Mouse (Mus musculus) frontal cortex, adult (tissue): ENCODE results near the gene Bcl2l1.

ENCODE experiments used
- ATAC-seq: cut with Nextera tagmentation; 2 replicates; pipeline ENCODE4 v1.9.2; 2017; ENCODE audit warnings: mild to moderate bottlenecking, moderate library complexity, mixed read lengths; ENCODE audit not compliant: low TSS enrichment

Gene Bcl2l1

DNA sequence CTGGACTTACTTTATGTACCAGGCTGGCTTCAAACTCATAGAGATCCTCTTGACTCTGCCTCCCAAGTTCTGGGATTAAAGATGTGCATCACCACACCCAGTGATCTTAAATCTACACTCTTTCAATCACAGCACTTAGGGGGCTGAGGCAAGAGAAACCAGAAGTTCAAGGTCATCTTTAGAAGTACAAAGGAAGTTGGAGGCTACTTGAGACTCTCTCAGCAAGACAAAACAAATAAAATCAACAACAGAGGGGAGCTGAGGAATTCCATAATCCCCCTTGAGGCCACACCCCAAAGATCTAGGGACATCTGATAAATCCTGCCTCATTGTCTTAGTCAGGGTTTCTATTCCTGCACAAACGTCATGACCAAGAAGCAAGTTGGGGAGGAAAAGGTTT lies 59.3 kb downstream of the Bcl2l1 start:
- no peak for ATAC-seq

DNA sequence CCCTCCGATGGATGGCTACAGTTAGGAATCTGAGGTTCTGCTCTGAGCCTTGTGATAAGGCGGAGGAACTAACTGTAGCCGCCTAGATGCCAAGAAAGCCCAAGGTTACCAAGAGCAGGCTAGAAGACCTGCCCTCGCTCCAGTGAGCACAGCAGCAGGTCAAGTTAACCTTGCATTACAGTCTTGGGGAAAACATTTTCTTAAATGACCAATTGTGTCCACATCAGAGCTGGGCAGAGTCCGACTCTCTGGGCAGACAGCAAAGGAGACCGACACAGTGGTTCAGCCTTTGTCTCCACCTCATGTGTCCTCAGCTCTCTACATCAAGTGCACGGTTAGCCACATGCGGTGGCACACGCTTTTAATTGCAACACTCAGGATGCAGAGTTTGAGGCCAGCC lies 60.0 kb downstream of the Bcl2l1 start:
- no peak for ATAC-seq

DNA sequence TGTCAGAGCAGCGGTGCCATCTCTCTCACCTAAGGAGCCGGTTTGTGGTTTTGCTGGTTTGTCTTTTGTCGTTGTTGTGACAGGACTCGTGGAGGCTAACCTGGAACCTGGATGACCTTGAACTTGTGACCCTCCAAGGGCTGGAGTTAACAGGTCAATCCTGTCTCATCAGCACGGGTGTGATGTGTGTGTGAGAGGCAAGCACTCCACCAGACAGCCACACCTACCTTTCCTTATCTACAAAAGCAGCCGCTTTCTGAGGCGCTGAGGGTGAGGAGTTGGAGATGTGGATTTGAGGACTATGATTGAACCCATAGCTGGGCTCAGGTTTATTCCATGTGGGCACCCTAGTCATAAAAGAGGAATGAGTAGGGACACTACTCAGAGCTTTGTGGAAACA lies 61.9 kb downstream of the Bcl2l1 start:
- ATAC-seq = no peak

DNA sequence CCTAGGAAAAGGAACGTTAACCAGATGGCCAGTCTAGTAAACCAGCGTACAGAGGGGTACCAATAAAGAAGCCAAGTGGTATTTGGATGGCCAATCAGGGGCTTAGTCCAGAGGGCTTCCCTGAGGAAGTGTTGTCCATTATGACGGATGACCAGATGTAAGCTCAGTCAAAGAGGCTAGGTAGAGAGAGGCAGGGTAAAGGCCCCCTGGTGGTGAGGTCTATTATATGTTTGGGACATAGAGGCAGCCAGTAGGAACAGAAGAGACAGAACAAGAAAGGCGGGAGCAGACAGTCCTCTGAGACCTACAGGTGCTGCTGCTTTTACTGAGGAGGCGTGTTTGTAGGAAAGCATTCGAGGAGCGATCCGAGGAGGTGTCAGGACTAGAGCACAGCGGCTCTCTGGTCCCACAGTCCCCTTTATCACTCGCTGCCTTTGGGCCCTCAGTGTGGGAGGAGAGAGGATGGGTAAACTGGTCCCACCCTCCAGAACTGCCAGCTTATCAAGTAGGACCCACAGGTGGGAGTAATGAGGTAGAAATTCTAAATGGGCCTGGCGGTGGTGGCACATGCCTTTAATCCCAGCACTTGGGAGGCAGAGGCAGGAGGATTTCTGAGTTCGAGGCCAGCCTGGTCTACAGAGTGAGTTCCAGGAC lies 63.8 kb downstream of the Bcl2l1 start:
- peak; percentile 48; the same call in 1 of the 2 replicates for ATAC-seq

DNA sequence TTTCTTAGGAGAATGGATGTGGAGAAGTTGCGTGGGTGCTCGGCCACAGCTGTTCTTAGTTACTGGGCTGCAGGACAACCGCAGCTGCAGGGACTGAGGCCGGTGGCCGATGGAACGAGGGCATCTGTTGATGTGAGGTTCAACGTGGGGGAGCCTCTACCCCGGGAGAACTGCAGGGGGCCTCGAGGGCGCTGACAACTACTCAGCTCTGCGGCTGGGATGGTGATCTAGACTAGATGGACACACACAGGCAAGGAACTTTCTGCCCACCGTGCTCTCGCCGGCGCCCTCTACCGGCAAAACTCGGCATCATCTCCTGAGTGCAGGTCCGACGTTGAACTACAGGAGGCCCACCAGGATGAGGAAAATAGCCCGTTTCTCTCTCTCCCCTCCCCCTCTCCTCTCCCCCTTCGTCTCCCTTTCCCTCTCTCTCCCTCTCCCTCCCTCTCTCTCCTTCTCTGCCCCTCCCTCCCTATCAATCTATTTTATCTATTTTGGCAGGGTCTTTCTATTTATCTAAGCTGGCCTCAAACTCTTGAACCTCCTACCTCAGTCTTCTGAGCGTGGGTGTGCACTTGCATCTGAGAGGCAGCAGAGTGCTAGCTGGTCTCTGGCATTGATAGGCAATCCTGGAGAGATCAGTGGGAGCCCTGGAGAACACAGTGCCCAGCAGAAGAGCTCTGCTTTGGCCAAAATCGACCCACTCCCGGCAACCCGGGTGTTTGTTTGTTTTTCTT lies 65.0 kb downstream of the Bcl2l1 start:
- ATAC-seq = peak; percentile 89

DNA sequence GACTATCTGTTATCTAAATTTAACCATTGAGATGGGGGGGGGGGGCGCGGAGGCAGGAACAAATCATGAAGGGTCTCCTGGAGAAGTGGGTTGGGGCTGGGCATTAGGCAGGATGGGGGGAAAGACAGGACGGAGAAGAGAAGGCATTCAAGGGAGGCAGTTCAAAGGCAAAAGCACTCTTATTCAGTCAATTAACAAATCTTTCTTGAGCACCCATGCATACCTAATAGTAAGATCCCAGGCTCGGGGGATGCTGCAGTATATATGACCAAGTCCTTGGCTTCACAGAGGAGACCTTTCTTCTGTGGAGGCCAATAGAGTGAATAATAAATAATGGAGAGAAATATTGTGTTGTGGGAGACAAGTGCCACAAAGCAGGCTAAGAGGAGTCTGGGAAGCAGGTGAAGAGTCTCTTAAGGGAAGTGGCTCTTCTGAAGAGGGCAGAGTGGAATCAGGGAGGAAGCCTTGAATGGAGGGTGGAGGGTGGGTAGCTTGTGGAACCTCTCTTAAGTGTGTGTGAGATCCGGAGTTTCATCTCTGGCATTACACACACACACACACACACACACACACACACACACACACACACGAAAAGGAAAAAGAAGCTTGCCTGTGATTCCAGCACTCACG lies 66.4 kb downstream of the Bcl2l1 start:
- no peak for ATAC-seq

DNA sequence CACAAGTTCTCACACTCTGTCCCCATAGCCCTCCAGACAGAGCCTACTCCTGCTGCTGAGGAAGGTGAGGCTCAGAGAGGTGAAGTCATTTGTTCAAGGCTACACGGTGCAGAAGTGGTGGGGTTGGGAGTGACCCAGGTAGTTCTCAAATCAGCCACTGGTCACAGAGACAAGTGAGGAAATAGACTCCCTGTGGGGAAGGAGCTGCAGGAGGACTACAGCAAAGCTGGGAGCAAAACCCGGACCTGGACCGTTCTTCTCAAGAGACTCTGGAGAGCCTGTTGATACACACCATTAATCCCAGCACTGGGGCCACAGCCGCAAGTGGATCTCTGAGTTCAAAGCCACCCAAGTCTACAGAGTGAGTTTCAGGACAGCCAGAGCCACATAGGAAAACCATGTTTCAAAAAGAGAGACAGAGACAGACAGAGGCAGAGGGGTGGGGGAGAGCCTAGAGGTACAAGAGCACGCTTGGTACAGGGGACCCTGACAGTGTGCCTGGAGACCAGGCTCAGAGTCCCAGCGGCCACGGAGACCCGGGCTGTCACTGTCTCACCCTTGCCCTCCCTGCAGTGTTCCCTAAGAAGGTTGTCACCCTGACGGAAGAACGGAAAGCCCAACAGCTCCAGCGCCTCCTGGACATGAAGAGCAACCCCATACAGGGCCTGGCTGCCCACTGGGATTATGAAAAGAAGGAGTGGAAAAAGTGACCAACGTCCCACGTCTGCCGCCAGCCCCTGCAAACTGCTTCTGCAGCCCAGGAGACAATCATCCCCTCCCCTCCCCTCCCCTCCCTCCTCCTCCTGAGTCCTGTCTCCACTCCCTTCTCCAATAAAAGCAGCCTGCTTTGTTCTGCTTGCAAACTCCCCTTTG lies 67.1 kb downstream of the Bcl2l1 start:
- no peak for ATAC-seq

DNA sequence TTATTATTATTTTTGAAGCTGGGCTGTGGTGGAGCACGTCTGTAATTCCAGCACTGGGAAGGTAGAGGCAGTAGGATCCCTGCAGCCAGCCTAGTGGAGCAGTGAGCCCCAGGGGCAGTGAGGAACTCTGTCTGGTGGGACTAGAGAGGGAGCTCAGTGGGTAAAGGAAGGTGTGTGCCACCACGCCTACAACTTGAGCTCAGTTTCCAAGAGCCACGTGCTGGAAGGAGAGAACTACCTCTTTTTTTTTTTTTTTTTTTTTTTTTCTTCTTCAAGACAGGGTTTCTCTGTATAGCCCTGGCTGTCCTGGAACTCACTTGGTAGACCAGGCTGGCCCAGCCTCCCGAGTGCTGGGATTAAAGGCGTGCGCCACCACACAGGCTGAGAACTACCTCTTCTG lies 68.2 kb downstream of the Bcl2l1 start:
- no peak for ATAC-seq

DNA sequence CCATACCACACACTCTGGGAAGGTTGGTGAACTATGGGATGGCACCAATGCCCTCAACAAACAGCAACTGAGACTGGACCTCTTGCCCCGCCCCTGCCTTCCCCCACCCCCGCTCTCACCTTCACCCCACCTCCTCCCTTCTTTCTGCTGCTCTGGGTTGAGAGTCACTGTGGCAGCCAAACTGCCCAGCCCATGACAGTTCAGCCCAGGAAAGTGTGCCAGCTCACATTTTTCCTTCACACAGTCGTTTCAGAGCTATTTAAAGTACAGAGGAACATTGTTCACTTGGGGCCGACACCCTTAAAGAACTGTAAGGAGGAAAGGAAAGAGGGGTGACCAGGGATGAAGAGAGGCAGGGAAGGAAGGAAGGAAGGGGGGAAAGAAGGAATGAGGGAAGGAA lies 73.2 kb downstream of the Bcl2l1 start:
- ATAC-seq = no peak

DNA sequence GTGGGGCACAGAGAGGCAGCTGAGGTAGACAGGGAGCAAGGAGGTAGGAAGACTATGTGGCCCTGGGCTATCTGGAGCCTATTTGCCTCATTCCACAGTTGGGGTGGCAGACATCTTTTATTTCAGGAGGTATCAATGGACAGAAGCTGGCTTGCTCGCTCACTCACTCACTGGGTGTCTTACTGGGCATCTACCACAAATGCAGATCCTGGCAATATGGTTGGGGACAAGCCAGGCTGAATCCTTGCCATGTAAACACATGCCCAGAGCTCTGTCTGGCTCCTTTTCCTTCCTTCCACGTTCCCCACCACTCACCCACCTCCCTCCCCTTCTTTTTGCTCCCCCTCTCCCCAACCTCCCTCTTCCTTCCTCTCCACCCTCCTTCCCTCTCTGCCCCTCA lies 74.0 kb downstream of the Bcl2l1 start:
- no peak for ATAC-seq

DNA sequence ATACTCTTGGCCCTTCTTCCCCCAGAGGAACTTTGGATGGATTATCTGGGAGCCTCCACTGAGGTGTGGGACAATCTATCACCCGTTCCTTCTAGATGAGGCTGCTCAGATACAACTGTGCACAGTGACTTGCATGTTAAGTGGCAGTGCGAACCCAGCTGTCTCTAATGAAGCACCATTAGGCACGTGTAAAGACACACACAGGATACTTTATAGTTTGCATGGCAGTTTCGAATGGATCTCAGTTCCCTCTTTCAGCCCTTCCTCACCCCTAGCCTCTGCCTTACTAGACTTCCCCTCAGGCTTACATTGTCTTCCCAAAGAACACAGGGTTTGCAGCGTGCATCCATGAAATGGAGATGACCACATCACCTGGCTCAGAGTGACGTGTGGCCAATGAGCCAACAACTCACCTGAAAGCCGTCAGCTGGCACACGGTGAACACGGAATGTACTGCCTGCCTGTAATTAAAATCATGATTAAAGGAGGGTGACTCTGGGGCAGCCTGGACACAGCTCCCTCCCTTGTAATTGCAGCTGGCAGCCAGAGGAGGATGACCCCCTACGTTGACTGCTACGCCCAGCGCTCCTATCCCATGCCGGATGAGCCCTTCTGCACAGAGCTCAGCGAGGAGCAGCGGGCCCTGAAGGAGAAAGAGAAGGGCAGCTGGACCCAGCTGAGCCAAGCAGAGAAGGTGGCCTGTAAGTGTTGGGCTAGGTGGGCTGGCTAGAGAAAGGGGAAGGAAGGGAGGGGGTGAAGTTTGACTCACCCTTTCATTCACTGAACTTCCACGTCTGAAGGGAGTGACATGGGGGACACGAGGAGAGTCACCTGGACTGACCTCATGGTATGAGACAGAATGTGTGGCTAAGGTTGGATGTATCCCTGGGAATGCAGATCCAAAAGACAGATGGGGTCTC lies 74.8 kb downstream of the Bcl2l1 start:
- ATAC-seq = no peak

DNA sequence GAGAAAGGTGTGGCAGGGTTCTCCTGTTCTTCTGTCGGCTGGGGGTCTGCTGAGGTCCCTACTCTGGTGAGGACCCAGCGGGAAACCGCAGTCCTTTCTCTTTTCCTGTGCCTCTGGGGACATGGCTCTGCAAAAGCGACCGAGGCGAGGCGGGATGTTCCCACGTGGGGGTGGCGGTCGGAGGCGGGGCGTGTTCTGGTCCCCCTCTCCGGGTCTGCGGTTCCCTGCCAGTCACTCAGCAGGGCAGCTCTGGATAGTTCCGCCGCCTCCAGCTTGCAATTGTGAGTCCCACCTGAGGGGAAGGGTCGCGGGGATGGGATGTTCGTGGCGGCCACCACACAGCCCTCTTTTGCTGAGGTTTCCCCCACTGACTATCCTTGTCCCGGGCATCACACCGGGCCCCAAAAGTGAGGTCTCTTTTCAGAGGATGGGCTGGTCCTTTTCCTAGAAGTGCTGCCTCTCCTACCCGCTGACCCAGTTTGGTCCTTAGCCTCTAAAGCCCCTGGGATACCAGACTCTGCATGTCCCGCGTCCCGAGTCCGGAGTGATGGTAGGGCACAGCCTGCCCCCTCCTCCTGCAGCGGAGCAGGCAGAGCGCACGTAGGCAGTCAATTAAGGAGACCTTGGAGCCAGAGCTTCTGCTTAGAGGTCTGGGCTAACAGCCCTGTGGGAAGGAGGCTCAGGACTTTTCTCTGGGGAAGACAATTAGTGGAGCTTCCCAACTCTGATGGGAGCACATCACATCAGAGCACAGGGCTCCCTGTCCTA lies 77.4 kb downstream of the Bcl2l1 start, which contains the start of gene Cox4i2:
TSS of gene Cox4i2 (plus strand) at position 230 of the 768 bp plus-strand sequence.
- no peak for ATAC-seq

DNA sequence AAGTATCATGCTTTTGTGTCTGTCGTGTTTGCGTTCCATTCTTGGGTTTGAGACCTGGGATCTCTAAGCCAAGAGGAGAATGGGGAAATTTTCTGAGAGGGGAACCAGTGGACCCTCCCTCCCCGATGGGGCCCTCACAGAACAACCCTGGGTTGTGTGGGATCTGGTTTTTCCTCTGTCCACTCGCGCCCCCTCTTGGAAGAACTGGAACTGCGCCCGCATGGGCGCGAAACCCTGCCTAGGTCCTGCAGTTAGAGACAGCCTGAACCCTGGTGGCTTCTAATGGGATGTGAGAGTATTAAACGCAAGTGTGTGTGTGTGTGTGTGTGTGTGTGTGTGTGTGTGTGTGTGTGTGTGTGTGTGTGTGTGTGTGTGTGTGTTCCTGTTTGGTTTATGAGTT lies 89.1 kb downstream of the Bcl2l1 start:
- ATAC-seq = no peak

DNA sequence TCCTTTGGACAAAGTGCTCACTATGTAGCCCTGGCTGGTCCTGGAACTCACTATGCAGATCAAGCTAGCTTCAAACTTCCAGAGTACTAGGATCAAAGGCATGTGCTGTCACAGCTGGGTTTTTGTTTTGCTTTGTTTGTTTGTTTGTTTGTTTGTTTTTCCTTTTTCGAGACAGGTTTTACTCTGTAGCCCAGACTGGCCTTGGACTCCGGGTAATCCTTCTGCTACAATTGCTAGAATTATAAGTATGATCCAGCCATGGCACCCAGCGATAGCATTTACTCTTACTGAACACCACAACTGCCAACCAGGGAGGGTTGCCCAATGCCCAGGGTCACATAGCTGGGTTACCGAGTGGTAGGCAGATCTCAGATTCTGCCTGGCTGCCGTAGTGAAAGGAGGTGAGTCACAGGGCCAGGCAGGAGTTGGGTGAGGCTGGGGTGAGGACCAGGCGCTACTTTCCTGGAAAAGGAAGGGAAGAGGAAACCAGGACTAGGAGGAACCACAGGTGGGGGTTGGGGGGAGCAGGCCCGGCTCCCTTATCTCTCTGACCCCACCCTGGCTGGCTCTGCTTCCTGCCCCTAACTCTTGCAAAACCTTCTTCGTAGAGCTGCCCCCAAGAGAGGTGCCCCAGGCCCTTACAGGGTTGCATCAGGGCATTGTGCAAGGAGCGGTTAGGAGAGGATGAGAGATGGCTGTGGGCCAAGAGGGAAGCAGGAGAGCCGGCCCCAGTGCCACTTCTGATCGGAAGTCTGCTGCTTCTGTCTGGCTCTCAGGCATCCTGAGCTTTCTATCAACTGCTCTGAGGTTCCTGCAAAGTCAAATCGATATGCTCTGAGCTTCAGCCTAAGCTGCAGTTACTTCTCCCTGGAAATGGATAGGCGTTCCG lies 90.1 kb downstream of the Bcl2l1 start:
- ATAC-seq = no peak

DNA sequence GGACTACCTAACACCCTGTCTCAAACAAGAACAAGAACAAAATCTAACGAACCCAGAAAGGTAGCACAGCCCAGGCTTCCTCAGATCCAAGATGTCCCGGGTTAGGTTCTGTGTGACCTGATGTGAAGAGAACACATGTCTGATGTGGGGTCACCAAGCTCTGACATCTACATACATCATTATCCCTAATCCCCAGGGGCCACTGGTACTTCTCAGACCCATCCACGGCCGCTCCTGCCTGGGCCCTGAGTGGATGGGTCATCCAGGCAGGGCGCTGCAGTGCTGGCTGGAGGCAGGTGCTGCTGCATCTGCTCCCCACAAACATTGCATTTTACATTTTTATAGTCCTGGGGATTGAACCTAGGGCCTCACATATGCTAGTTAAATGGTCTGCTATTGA lies 91.0 kb downstream of the Bcl2l1 start:
- ATAC-seq = no peak

DNA sequence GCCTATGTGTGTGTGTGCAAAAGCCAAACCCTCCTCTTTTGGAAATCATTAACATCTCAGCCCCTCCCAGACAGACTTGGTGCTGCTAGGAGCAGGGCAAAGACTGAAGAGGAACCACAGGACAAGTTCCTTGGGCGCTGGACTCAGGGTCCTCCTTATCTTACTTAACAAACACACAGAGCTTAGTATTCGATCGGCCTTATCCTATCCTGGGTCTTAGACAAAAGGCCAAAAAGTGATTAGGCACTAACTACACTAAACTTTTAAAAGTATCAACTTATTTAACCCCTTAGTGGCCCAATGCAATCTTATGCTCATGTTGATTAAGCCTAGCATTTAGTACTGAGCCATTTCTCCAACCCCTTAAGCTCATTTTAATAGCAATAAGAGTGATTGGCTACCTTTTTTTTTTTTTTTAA lies 91.7 kb downstream of the Bcl2l1 start:
- no peak for ATAC-seq

DNA sequence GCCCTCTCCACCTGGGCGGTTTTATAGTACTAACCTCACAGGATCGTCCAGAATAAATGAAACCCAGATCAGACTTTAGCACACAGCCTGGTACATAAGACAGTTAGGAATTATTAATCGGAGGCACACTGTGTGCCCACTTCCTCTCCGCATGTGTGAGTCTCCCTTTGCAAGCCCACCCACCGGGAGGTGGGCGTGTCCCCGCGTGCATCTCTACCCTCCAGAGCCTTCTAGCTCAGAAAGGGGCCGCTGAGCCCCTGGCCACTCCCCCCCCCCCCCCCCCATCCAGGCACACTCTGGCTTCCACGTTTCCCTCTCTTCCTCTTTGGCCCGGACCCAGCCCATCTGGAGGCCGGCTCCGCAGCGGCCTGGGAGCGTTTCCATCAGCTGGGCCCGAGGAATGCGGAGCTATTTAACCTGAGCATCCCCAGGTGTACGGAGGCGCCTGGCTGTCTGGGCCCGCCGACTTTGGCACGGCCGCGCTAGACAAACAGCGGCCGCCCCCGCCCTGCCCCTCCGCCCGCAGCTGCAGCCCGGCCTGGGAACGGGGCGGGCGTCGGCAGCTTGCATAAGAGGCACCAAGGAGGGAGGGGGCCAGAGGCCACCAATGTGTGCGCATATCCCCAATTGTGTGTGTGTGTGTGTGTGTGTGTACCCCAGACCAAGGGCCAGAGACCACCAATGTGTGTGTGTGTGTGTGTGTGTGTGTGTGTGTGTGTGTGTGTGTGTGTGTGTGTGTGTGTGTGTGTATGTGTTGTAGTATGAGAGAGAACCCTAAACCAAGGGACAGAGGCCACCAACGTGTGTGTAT lies 92.3 kb downstream of the Bcl2l1 start:
- no peak for ATAC-seq

DNA sequence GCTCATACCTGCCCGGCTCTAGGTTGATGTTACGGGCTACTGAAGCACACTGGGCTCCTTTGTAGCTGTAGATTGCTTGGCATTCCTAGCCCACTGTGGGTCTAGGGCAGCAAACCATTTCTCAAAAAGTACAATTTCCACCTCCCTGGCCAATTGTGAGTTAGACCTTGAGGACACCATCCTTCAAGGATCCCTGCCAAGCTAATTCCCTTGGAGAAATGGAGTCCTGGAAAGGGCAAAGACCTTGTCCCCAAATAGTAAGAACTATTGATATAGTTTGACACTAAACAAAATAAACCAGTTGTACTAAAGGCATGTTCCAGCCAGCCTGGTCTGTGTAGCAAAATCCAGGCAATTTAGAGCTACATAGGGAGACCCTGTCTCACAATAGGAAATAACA lies 93.2 kb downstream of the Bcl2l1 start:
- no peak for ATAC-seq
